Mouse (Mus musculus) hindbrain, embryonic 12.5 days (tissue): ENCODE measurements around the gene Arhgap28. TPM values are rescaled to one million over a fixed set of nuclear protein-coding genes. Genes with fewer than 3 reads are reported as not detected.

Experiments
- ATAC-seq: fragments of 200-750 bp; cut with Nextera tagmentation; 2 replicates; pipeline ENCODE4 v1.8.0; 2017; ENCODE audit warnings: moderate TSS enrichment; ENCODE audit not compliant: low FRiP score
- H3K27ac ChIP-seq: fragments of 300-500 bp; sonication (generic); 2 replicates; pipeline ENCODE4 v1.5.1; 2016; ENCODE audit warnings: mild to moderate bottlenecking
- H3K27me3 ChIP-seq: fragments of 300-500 bp; sonication (generic); 2 replicates; pipeline ENCODE4 v1.6.1; 2016; ENCODE audit warnings: mild to moderate bottlenecking
- H3K36me3 ChIP-seq: fragments of 300-500 bp; sonication (generic); 2 replicates; pipeline ENCODE4 v1.6.1; 2016; ENCODE audit warnings: mild to moderate bottlenecking
- H3K4me1 ChIP-seq: fragments of 300-500 bp; sonication (generic); 2 replicates; pipeline ENCODE4 v1.6.1; 2016
- H3K4me2 ChIP-seq: fragments of 300-500 bp; sonication (generic); replicated peaks from 2 replicates; pipeline ENCODE4 v1.6.1; 2016; ENCODE audit warnings: mild to moderate bottlenecking
- H3K4me3 ChIP-seq: fragments of 300-500 bp; sonication (generic); 2 replicates; pipeline ENCODE4 v1.5.1; 2016; ENCODE audit warnings: mild to moderate bottlenecking
- H3K9ac ChIP-seq: fragments of 300-500 bp; sonication (generic); 2 replicates; pipeline ENCODE4 v1.6.1; 2016; ENCODE audit warnings: mild to moderate bottlenecking, moderate library complexity
- H3K9me3 ChIP-seq: fragments of 300-500 bp; sonication (generic); replicated peaks from 2 replicates; pipeline ENCODE4 v1.6.1; 2016; ENCODE audit warnings: mild to moderate bottlenecking
- WGBS: fragments of 180-500 bp; shearing (Covaris S2); methylation state at CpG from one replicate; pipeline ENCODE4 v1.1.7; 2016; 5-methylcytosine and 5-hydroxymethylcytosine counted together
- polyA plus RNA-seq: library from polyadenylated mRNA; unstranded; fragments of >200 nt; fragmentation: Nextera tagmentation; extraction: Ambion mirVana; gene quantifications from 2 replicates; pipeline ENCODE4 v1.2.1, GENCODE M21; 2016

Arhgap28 gene
- polyA plus RNA-seq, 1 experiment from 2014 or later = 40.9 TPM

GRCm38 (mm10) chr17:67896413-67896812 is 107.5 kb downstream of the Arhgap28 start:
- Histone ChIP-seq H3K4me1 (no peaks in the 10 kb centered on the region), H3K27me3 (no peaks in the 10 kb centered on the region), H3K36me3 (peaks cover 9% of the 10 kb centered on the region; the same call in 1 of the 2 replicates), H3K27ac (no peak overlapping the region), H3K9ac (no peak overlapping the region), H3K4me3 (no peak overlapping the region), H3K4me2 (no peak overlapping the region), H3K9me3 (no peaks in the 10 kb centered on the region)
- 98% methylated on average over 5 of the region's 5 CpGs for whole genome bisulfite sequencing
- ATAC-seq = no peak

GRCm38 (mm10) chr17:67889481-67890325 is 114.2 kb downstream of the Arhgap28 start:
- H3K27me3 ChIP-seq = no peaks in the 10 kb centered on the region
- no peaks in the 10 kb centered on the region for H3K4me1 ChIP-seq
- H3K4me2 ChIP-seq = no peak overlapping the region
- no peak overlapping the region for H3K9ac ChIP-seq
- no peak for ATAC-seq
- no peaks in the 10 kb centered on the region for H3K9me3 ChIP-seq
- H3K36me3 ChIP-seq = no peaks in the 10 kb centered on the region
- H3K4me3 ChIP-seq = no peak overlapping the region
- WGBS = 75% methylated on average over 20 of the region's 20 CpGs
- no peak overlapping the region for H3K27ac ChIP-seq

- Histone ChIP-seq H3K27ac (no peak overlapping the region), H3K27me3 (no peaks in the 10 kb centered on the region), H3K9ac (no peak overlapping the region), H3K4me1 (no peaks in the 10 kb centered on the region), H3K4me2 (no peak overlapping the region), H3K9me3 (no peaks in the 10 kb centered on the region), H3K4me3 (no peak overlapping the region), H3K36me3 (no peaks in the 10 kb centered on the region)
- no peak for ATAC-seq
- 95% methylated on average over 9 of the region's 9 CpGs for WGBS
These were observed 115.8 kb downstream of the Arhgap28 start for GRCm38 (mm10) chr17:67888081-67888480.

- no peaks in the 10 kb centered on the region for H3K27me3 ChIP-seq
- H3K9me3 ChIP-seq = no peaks in the 10 kb centered on the region
- no peak for ATAC-seq
- no peaks in the 10 kb centered on the region for H3K4me1 ChIP-seq
- no peak overlapping the region for H3K4me2 ChIP-seq
- 90% methylated on average over 5 of the region's 5 CpGs for WGBS
- no peak overlapping the region for H3K27ac ChIP-seq
- H3K9ac ChIP-seq = no peak overlapping the region
- no peaks in the 10 kb centered on the region for H3K36me3 ChIP-seq
- no peak overlapping the region for H3K4me3 ChIP-seq
These were observed 117.6 kb downstream of the Arhgap28 start for GRCm38 (mm10) chr17:67886326-67886725.

- WGBS = 82% methylated on average over 12 of the region's 12 CpGs
- no peak for ATAC-seq
These were observed 126.3 kb downstream of the Arhgap28 start for GRCm38 (mm10) chr17:67877599-67877998.

GRCm38 (mm10) chr17:67869731-67870601 is 134.0 kb downstream of the Arhgap28 start:
- Histone ChIP-seq H3K4me2 (no peak overlapping the region), H3K9ac (no peak overlapping the region), H3K9me3 (0 out of 2 replicates have a peak, but pooled peaks cover 5% of the 10 kb centered on the region), H3K4me1 (0 out of 2 replicates have a peak, but pooled peaks cover 7% of the 10 kb centered on the region), H3K36me3 (peaks cover 13% of the 10 kb centered on the region; the same call in 1 of the 2 replicates), H3K4me3 (no peak overlapping the region), H3K27me3 (no peaks in the 10 kb centered on the region), H3K27ac (no peak overlapping the region)
- peak; percentile 50; the same call in 1 of the 2 replicates for ATAC-seq
- WGBS = 70% methylated on average over 23 of the region's 23 CpGs

More at GRCm38 (mm10) chr17:67877599-67877998, 126.3 kb downstream of the Arhgap28 start:
- peaks cover 3% of the 10 kb centered on the region; the same call in 1 of the 2 replicates for H3K36me3 ChIP-seq
- no peak overlapping the region for H3K9ac ChIP-seq
- H3K27me3 ChIP-seq = no peaks in the 10 kb centered on the region
- no peak overlapping the region for H3K4me2 ChIP-seq
- H3K4me3 ChIP-seq = no peak overlapping the region
- H3K27ac ChIP-seq = no peak overlapping the region
- H3K4me1 ChIP-seq = no peaks in the 10 kb centered on the region
- no peaks in the 10 kb centered on the region for H3K9me3 ChIP-seq

- ATAC-seq = no peak
- Histone ChIP-seq H3K9ac (no peak overlapping the region), H3K4me1 (0 out of 2 replicates have a peak, but pooled peaks cover 7% of the 10 kb centered on the region), H3K27me3 (no peaks in the 10 kb centered on the region), H3K36me3 (peaks cover 9% of the 10 kb centered on the region; the same call in 1 of the 2 replicates), H3K9me3 (0 out of 2 replicates have a peak, but pooled peaks cover 5% of the 10 kb centered on the region), H3K4me3 (no peak overlapping the region), H3K4me2 (no peak overlapping the region), H3K27ac (peak overlapping the region; percentile 49)
- 59% methylated on average over 20 of the region's 20 CpGs for WGBS
These were observed 137.2 kb downstream of the Arhgap28 start for GRCm38 (mm10) chr17:67866541-67867241.

- Histone ChIP-seq H3K4me1 (0 out of 2 replicates have a peak, but pooled peaks cover 7% of the 10 kb centered on the region), H3K9ac (no peak overlapping the region), H3K9me3 (0 out of 2 replicates have a peak, but pooled peaks cover 5% of the 10 kb centered on the region), H3K36me3 (peaks cover 4% of the 10 kb centered on the region; the same call in 1 of the 2 replicates), H3K27me3 (no peaks in the 10 kb centered on the region), H3K4me2 (no peak overlapping the region), H3K4me3 (no peak overlapping the region), H3K27ac (peak overlapping the region; percentile 49; the same call in 1 of the 2 replicates)
- 73% methylated on average over 9 of the region's 9 CpGs for WGBS
- no peak for ATAC-seq
These were observed 137.9 kb downstream of the Arhgap28 start for GRCm38 (mm10) chr17:67866026-67866425.

- WGBS = 80% methylated on average over 3 of the region's 3 CpGs
- no peak overlapping the region for H3K4me2 ChIP-seq
- H3K4me3 ChIP-seq = no peak overlapping the region
- no peak overlapping the region for H3K9ac ChIP-seq
- ATAC-seq = no peak
- no peaks in the 10 kb centered on the region for H3K27me3 ChIP-seq
- 0 out of 2 replicates have a peak, but pooled peaks cover 7% of the 10 kb centered on the region for H3K4me1 ChIP-seq
- H3K27ac ChIP-seq = no peak overlapping the region
- peaks cover 4% of the 10 kb centered on the region; the same call in 1 of the 2 replicates for H3K36me3 ChIP-seq
- 0 out of 2 replicates have a peak, but pooled peaks cover 5% of the 10 kb centered on the region for H3K9me3 ChIP-seq
These were observed 139.0 kb downstream of the Arhgap28 start for GRCm38 (mm10) chr17:67864912-67865311.

- Histone ChIP-seq H3K4me2 (no peak overlapping the region), H3K4me1 (0 out of 2 replicates have a peak, but pooled peaks cover 7% of the 10 kb centered on the region), H3K9ac (no peak overlapping the region), H3K27me3 (no peaks in the 10 kb centered on the region), H3K4me3 (no peak overlapping the region), H3K9me3 (0 out of 2 replicates have a peak, but pooled peaks cover 5% of the 10 kb centered on the region), H3K36me3 (peaks cover 4% of the 10 kb centered on the region; the same call in 1 of the 2 replicates), H3K27ac (no peak overlapping the region)
- ATAC-seq = no peak
- 90% methylated on average over 10 of the region's 10 CpGs for WGBS
These were observed 139.6 kb downstream of the Arhgap28 start for GRCm38 (mm10) chr17:67864363-67864762.

GRCm38 (mm10) chr17:67861744-67862535 is 142.0 kb downstream of the Arhgap28 start:
- Histone ChIP-seq H3K27me3 (no peaks in the 10 kb centered on the region), H3K4me2 (no peak overlapping the region), H3K9me3 (no peaks in the 10 kb centered on the region), H3K36me3 (0 out of 2 replicates have a peak, but pooled peaks cover 4% of the 10 kb centered on the region), H3K4me3 (no peak overlapping the region), H3K27ac (no peak overlapping the region), H3K4me1 (0 out of 2 replicates have a peak, but pooled peaks cover 7% of the 10 kb centered on the region), H3K9ac (no peak overlapping the region)
- 80% methylated on average over 16 of the region's 16 CpGs for WGBS
- ATAC-seq = peak; percentile 64; the same call in 1 of the 2 replicates
